Mouse (Mus musculus) ES-Bruce4 (cell line): ENCODE data around the gene Mesp1. TPM values are rescaled to one million over a fixed set of nuclear protein-coding genes. Genes with fewer than 3 reads are reported as not detected.

Experiments used
- H3K27ac ChIP-seq: 2 replicates; pipeline ENCODE4 v1.5.1; 2012; ENCODE audit warnings: low read length, inconsistent platforms; ENCODE audit not compliant: insufficient read depth
- H3K27me3 ChIP-seq: 2 replicates; pipeline ENCODE4 v1.6.1; 2012; ENCODE audit warnings: mild to moderate bottlenecking, low read length, inconsistent platforms; ENCODE audit not compliant: control insufficient read depth, poor library complexity, insufficient read depth, severe bottlenecking
- H3K36me3 ChIP-seq: 2 replicates; pipeline ENCODE4 v1.6.1; 2012; ENCODE audit warnings: inconsistent platforms, mild to moderate bottlenecking, low read length, moderate library complexity; ENCODE audit not compliant: control insufficient read depth, poor library complexity, insufficient read depth, severe bottlenecking
- H3K4me1 ChIP-seq: one replicate; pipeline ENCODE4 v1.8.1; 2011; ENCODE audit warnings: low read length; ENCODE audit not compliant: control insufficient read depth, insufficient read depth
- H3K4me3 ChIP-seq: 2 replicates; pipeline ENCODE4 v1.5.1; 2011; ENCODE audit warnings: low read depth, mild to moderate bottlenecking, low read length
- H3K9ac ChIP-seq: 2 replicates; pipeline ENCODE4 v1.6.1; 2012; ENCODE audit warnings: low read depth, mild to moderate bottlenecking, inconsistent platforms; ENCODE audit not compliant: poor library complexity, severe bottlenecking
- H3K9me3 ChIP-seq: replicated peaks from 2 replicates; pipeline ENCODE4 v1.6.1; 2012; ENCODE audit warnings: mild to moderate bottlenecking, low read length, inconsistent platforms; ENCODE audit not compliant: control insufficient read depth, poor library complexity, insufficient read depth, severe bottlenecking
- CTCF ChIP-seq: IDR thresholded peaks from one replicate; pipeline ENCODE4 v1.8.1; 2011; ENCODE audit warnings: low read depth, low read length
- EP300 ChIP-seq: IDR thresholded peaks from 2 replicates; pipeline ENCODE4 v1.6.1; 2011; ENCODE audit warnings: low read depth, low read length; ENCODE audit not compliant: insufficient read depth
- POLR2A ChIP-seq: IDR thresholded peaks from one replicate; pipeline ENCODE4 v1.8.1; 2011; ENCODE audit warnings: low read length; ENCODE audit not compliant: insufficient read depth
- polyA plus RNA-seq: library from polyadenylated mRNA; stranded (reverse); fragments of >200 nt; gene quantifications from 2 replicates; pipeline ENCODE4 v1.2.4, GENCODE M21; 2011; ENCODE audit warnings: low read depth; ENCODE audit not compliant: missing spikeins, insufficient read depth, insufficient read length

The Mesp1 gene
- polyA plus RNA-seq, 1 experiment = not detected

DNA sequence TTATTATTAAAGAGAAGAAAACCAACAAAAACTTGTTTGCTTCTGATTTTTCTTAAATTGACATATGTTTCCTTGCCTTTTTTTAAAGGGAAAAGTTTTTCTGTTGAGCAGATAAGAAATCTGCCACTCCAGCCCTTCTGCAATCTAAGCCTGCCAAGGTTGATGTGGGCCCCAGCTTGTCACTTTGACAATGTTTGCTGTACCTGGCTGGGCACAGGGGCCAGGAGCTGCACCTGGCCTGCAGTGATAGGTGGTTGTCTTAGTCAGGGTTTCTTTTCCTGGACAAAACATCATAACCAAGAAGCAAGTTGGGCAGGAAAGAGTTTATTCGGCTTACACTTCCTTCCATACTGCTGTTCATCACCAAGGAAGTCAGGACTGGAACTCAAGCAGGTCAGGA is 19.8 kb upstream of the Mesp1 start:
- TF ChIP-seq CTCF (no peak), EP300 (no peak), POLR2A (no peak)
- no peak overlapping the region for H3K9ac ChIP-seq
- H3K36me3 ChIP-seq = no peaks in the 10 kb centered on the region
- no peaks in the 10 kb centered on the region; the same call in 1 of the 2 replicates for H3K27me3 ChIP-seq
- no peak overlapping the region for H3K4me3 ChIP-seq
- peaks cover under 1% of the 10 kb centered on the region for H3K4me1 ChIP-seq
- no peak overlapping the region for H3K27ac ChIP-seq
- H3K9me3 ChIP-seq = no peaks in the 10 kb centered on the region

DNA sequence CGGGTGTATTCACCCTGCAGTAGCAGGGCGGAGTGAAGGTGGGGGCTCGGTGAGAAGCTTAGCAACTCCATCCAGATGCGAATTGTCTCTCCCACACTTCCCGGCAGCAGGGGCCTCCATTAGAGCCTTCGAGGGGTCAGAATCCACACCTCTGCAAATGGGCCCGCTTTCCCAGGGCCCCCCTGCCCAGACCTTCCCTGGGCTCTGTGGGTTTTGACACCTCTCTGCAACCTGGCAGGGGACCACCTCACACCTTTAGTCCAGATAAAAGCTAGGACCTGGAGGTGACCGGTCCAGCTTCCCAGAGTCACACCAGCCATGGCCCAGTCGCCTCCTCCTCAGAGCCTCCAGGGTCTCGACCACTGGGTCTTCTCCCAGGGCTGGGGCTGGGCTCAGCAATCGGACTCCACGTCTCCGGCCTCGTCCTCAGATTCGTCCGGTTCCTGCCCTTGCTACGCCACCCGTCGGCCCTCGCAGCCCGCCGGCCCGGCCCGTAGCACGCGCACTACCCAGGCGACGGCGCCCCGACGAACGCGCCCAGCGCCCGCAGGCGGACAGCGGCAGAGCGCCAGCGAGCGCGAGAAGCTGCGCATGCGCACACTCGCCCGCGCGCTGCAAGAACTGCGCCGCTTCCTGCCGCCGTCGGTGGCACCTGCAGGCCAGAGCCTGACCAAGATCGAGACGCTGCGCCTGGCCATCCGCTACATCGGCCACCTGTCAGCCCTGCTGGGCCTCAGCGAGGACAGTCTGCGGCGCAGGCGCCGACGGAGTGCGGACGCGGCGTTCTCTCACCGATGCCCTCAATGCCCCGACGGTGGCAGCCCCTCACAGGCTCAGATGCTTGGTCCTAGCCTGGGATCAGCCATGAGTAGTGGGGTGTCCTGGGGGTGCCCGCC is 17.3 kb upstream of the Mesp1 start, which contains the start of gene Mesp2:
Gene Mesp2, plus strand, starts transcription at position 117 of the 896 bp plus-strand sequence.
- Histone ChIP-seq H3K27me3 (no peaks in the 10 kb centered on the region; the same call in 1 of the 2 replicates), H3K4me3 (peak within 1 kb of the TSS; percentile 39), H3K9ac (peak within 1 kb of the TSS; percentile 16; the same call in 1 of the 2 replicates), H3K4me1 (no peaks in the 10 kb centered on the region), H3K9me3 (no peaks in the 10 kb centered on the region), H3K27ac (no peak within 1 kb of the TSS), H3K36me3 (no peaks in the 10 kb centered on the region)
- no peak; the same call in 1 of the 2 replicates for TF ChIP-seq EP300
- TF ChIP-seq POLR2A = no peak
- no peak for TF ChIP-seq CTCF

DNA sequence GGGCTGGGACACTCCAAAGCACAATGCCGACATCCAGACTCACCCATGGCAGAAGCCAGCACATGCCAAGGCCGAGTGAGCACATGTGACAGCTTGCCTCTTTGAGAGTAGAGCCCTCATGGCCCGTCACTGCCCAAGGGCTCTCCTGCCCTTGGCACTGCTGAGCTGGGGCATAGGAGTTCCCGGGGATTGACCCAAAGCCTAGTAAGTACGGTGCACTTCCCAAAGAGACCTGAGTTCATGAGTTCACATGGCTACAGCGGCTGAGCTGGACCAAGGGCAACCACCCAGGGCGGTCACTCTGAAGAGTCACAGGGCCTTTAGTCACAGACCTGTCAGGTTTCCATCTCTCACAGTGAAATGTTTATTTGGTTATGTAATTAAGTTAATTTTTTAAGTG is 15.0 kb upstream of the Mesp1 start:
- H3K9ac ChIP-seq = no peak overlapping the region
- H3K4me1 ChIP-seq = no peaks in the 10 kb centered on the region
- no peaks in the 10 kb centered on the region for H3K36me3 ChIP-seq
- TF ChIP-seq EP300 = no peak
- no peak for TF ChIP-seq CTCF
- TF ChIP-seq POLR2A = no peak
- H3K9me3 ChIP-seq = no peaks in the 10 kb centered on the region
- H3K27me3 ChIP-seq = no peaks in the 10 kb centered on the region; the same call in 1 of the 2 replicates
- no peak overlapping the region for H3K4me3 ChIP-seq
- no peak overlapping the region for H3K27ac ChIP-seq

DNA sequence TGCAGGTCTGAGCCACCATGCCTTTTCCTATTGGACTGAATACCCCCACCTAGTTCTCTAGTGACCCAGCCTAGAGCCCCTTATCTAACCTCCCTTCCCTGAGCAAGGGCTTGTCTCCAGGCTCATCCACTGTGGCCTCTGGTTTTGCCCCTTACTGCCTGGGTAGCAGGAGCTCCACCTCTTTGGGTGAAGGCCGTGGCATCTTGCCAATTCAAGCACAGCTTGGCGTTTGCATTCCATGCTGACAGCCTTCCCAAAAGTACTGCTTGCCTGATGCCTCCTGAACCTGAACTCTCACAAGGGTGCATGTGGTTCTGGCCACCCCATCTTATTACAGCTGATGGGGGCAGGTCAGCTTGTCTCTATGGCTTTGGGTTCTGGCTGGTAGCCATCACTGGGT is 10.3 kb upstream of the Mesp1 start:
- Histone ChIP-seq H3K4me1 (peaks cover 1% of the 10 kb centered on the region), H3K27me3 (no peaks in the 10 kb centered on the region), H3K9me3 (no peaks in the 10 kb centered on the region), H3K9ac (no peak overlapping the region), H3K4me3 (no peak overlapping the region), H3K27ac (no peak overlapping the region), H3K36me3 (no peaks in the 10 kb centered on the region)
- TF ChIP-seq POLR2A (no peak), EP300 (no peak), CTCF (no peak)

DNA sequence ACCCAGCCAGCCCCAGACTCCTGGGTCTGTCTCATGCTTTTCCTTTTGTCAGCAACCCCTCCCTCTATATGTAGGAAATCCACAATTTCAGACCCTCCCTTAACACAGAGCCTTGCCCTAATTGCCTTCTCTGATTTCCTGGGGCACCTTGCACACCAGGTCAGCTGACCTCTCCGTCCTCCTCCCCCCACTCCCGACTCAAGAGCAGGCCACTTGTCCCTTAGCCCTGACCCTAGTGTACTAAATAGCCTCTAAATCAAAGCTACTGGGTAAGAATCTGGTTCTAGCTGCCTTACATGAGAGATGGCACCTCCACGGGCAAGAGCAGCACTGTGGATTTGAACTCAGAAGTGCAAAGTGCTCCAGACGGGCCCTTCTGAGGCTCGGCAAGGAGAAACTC is 8.4 kb upstream of the Mesp1 start:
- H3K9ac ChIP-seq = no peak overlapping the region

DNA sequence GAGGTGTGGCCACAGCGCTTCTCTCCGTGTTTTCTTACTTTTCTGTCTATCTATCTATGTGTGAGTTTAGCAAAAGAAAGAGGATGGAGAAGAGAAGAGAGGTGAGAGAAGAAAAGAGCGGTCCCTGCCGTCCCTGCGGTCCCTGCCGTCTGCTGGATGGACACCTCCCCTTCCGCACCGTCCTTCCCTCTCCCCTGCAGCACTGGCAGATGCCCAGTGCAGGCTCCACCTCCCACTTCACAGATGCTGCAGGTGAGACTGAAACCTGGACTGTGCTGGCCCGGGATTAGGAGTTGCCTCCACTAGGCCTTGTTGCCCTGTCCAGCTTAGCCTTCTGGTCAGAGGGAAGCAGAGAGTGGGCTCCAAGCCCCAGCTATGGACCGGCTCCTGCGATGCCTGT is 7.8 kb upstream of the Mesp1 start:
- H3K9me3 ChIP-seq = no peaks in the 10 kb centered on the region
- H3K36me3 ChIP-seq = no peaks in the 10 kb centered on the region
- no peak overlapping the region for H3K4me3 ChIP-seq
- no peak overlapping the region for H3K27ac ChIP-seq
- H3K27me3 ChIP-seq = no peaks in the 10 kb centered on the region
- peaks cover 1% of the 10 kb centered on the region for H3K4me1 ChIP-seq
- H3K9ac ChIP-seq = no peak overlapping the region
- TF ChIP-seq CTCF = no peak
- TF ChIP-seq EP300 = no peak
- TF ChIP-seq POLR2A = no peak

More for the DNA sequence above, 8.4 kb upstream of the Mesp1 start:
- no peak overlapping the region for H3K27ac ChIP-seq
- H3K4me1 ChIP-seq = peaks cover 1% of the 10 kb centered on the region
- TF ChIP-seq POLR2A = no peak
- no peak for TF ChIP-seq EP300
- TF ChIP-seq CTCF = no peak
- no peaks in the 10 kb centered on the region for H3K9me3 ChIP-seq
- no peak overlapping the region for H3K4me3 ChIP-seq
- no peaks in the 10 kb centered on the region for H3K36me3 ChIP-seq
- H3K27me3 ChIP-seq = no peaks in the 10 kb centered on the region
